Mouse (Mus musculus) forebrain, embryonic 15.5 days (tissue): Measurements from ENCODE around the gene Ank3. TPM values are rescaled to one million over a fixed set of nuclear protein-coding genes. Genes with fewer than 3 reads are reported as not detected.

Experiments
- ATAC-seq: fragments of 200-750 bp; cut with Nextera tagmentation; replicated peaks from 2 replicates; pipeline ENCODE4 v1.8.0; 2017; ENCODE audit warnings: mild to moderate bottlenecking, moderate TSS enrichment, moderate library complexity
- H3K27ac ChIP-seq: fragments of 300-500 bp; sonication (generic); replicated peaks from 2 replicates; pipeline ENCODE4 v1.5.1; 2015; ENCODE audit warnings: mild to moderate bottlenecking, inconsistent platforms
- H3K27me3 ChIP-seq: fragments of 300-500 bp; sonication (generic); 2 replicates; pipeline ENCODE4 v1.6.1; 2015; ENCODE audit warnings: inconsistent platforms
- H3K36me3 ChIP-seq: fragments of 300-500 bp; sonication (generic); 2 replicates; pipeline ENCODE4 v1.6.1; 2015; ENCODE audit warnings: mild to moderate bottlenecking, inconsistent platforms
- H3K4me1 ChIP-seq: fragments of 300-500 bp; sonication (generic); 2 replicates; pipeline ENCODE4 v1.6.1; 2015; ENCODE audit warnings: inconsistent platforms
- H3K4me2 ChIP-seq: fragments of 300-500 bp; sonication (generic); replicated peaks from 2 replicates; pipeline ENCODE4 v1.6.1; 2015; ENCODE audit warnings: mild to moderate bottlenecking, inconsistent platforms
- H3K4me3 ChIP-seq: fragments of 300-500 bp; sonication (generic); 2 replicates; pipeline ENCODE4 v1.5.1; 2015; ENCODE audit warnings: mild to moderate bottlenecking, inconsistent platforms
- H3K9ac ChIP-seq: fragments of 300-500 bp; sonication (generic); replicated peaks from 2 replicates; pipeline ENCODE4 v1.6.1; 2015; ENCODE audit warnings: mild to moderate bottlenecking, inconsistent platforms
- H3K9me3 ChIP-seq: fragments of 300-500 bp; sonication (generic); 2 replicates; pipeline ENCODE4 v1.6.1; 2016; ENCODE audit warnings: inconsistent platforms
- WGBS: fragments of 180-500 bp; shearing (Covaris S2); methylation state at CpG from one replicate; pipeline ENCODE4 v1.1.7; 2015; ENCODE audit warnings: mixed read lengths; 5-methylcytosine and 5-hydroxymethylcytosine counted together
- polyA plus RNA-seq: library from polyadenylated mRNA; unstranded; fragments of >200 nt; fragmentation: Nextera tagmentation; extraction: Ambion mirVana; gene quantifications from 2 replicates; pipeline ENCODE4 v1.2.1, GENCODE M21; 2015

Gene Ank3
- polyA plus RNA-seq, 1 experiment from 2014 or later: 91.2 TPM

GRCm38 (mm10) chr10:69746730-69747129 lies 348.2 kb downstream of the Ank3 start:
- Histone ChIP-seq H3K9me3 (no peaks in the 10 kb centered on the region), H3K4me1 (peaks cover 40% of the 10 kb centered on the region), H3K4me3 (no peak overlapping the region), H3K27ac (peak overlapping the region; percentile 62), H3K4me2 (no peak overlapping the region), H3K36me3 (no peaks in the 10 kb centered on the region), H3K9ac (no peak overlapping the region), H3K27me3 (no peaks in the 10 kb centered on the region)
- no peak for ATAC-seq
- WGBS: 52% methylated on average over 5 of the region's 5 CpGs

GRCm38 (mm10) chr10:69751416-69751815 lies 352.8 kb downstream of the Ank3 start:
- Histone ChIP-seq H3K4me1 (peaks cover 12% of the 10 kb centered on the region), H3K4me2 (no peak overlapping the region), H3K9ac (no peak overlapping the region), H3K36me3 (no peaks in the 10 kb centered on the region), H3K27ac (peak overlapping the region; percentile 15; the same call in 1 of the 2 replicates), H3K27me3 (no peaks in the 10 kb centered on the region), H3K9me3 (no peaks in the 10 kb centered on the region), H3K4me3 (no peak overlapping the region)
- no peak for ATAC-seq
- 52% methylated on average over 7 of the region's 7 CpGs for WGBS

GRCm38 (mm10) chr10:69753464-69753863 lies 354.9 kb downstream of the Ank3 start:
- Histone ChIP-seq H3K9me3 (no peaks in the 10 kb centered on the region), H3K4me3 (no peak overlapping the region), H3K4me1 (peaks cover 5% of the 10 kb centered on the region; the same call in 1 of the 2 replicates), H3K9ac (no peak overlapping the region), H3K27ac (no peak overlapping the region), H3K36me3 (no peaks in the 10 kb centered on the region), H3K27me3 (no peaks in the 10 kb centered on the region), H3K4me2 (no peak overlapping the region)
- no peak for ATAC-seq
- 75% methylated on average over 11 of the region's 11 CpGs for WGBS

DNA sequence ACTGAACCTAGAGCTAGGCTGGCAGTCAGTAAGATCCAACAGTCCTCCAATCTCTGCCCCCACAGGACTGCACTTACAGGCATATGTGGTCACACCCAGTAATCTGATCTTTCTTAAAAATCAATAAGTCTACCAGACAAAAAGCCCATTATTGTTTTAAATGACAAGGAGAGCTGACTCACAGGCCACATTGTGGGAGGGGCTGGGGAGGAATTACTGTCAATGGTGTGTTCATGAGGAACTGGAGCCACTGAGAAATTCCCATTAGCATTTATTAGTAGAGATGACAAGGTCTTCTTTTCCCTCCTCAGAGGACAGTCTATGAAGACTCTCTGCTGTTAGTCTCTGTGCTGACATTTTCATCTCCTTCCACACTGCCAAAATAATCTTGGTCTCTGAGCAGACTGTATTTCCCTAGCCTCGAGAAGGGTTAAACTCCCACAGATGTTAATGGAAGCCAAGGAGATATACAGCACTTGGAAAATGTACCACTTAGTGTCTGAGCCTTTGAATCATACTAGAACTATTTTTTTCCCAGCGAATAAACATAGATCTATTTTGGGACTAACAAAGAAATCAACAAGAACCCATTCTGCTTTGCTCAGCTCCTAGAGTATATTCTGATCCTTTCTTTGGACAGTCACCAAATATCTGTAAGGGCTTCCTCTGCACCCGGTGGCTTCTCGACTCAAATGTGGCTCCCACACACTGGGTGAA lies 358.5 kb downstream of the Ank3 start:
- WGBS: 72% methylated on average over 4 of the region's 4 CpGs
- H3K9ac ChIP-seq: no peak overlapping the region
- no peak for ATAC-seq

GRCm38 (mm10) chr10:69762977-69763376 lies 364.4 kb downstream of the Ank3 start:
- Histone ChIP-seq H3K4me1 (peaks cover 33% of the 10 kb centered on the region), H3K36me3 (no peaks in the 10 kb centered on the region), H3K9me3 (no peaks in the 10 kb centered on the region), H3K4me3 (no peak overlapping the region), H3K27ac (peak overlapping the region; percentile 91), H3K27me3 (no peaks in the 10 kb centered on the region), H3K9ac (no peak overlapping the region), H3K4me2 (no peak overlapping the region)
- peak; percentile 24; the same call in 1 of the 2 replicates for ATAC-seq
- 50% methylated on average over 7 of the region's 7 CpGs for WGBS

More for the DNA sequence above, 358.5 kb downstream of the Ank3 start:
- Histone ChIP-seq H3K4me3 (no peak overlapping the region), H3K27ac (peak overlapping the region; percentile 19; the same call in 1 of the 2 replicates), H3K36me3 (no peaks in the 10 kb centered on the region), H3K4me1 (no peaks in the 10 kb centered on the region; the same call in 1 of the 2 replicates), H3K9me3 (no peaks in the 10 kb centered on the region), H3K27me3 (no peaks in the 10 kb centered on the region), H3K4me2 (no peak overlapping the region)

GRCm38 (mm10) chr10:69764402-69764801 lies 365.8 kb downstream of the Ank3 start:
- H3K27ac ChIP-seq: peak overlapping the region; percentile 91
- H3K9ac ChIP-seq: no peak overlapping the region
- H3K4me2 ChIP-seq: no peak overlapping the region
- no peaks in the 10 kb centered on the region for H3K36me3 ChIP-seq
- no peaks in the 10 kb centered on the region for H3K9me3 ChIP-seq
- H3K4me1 ChIP-seq: peaks cover 35% of the 10 kb centered on the region
- peak; percentile 88 for ATAC-seq
- no peak overlapping the region for H3K4me3 ChIP-seq
- no peaks in the 10 kb centered on the region for H3K27me3 ChIP-seq
- WGBS: 19% methylated on average over 4 of the region's 4 CpGs

DNA sequence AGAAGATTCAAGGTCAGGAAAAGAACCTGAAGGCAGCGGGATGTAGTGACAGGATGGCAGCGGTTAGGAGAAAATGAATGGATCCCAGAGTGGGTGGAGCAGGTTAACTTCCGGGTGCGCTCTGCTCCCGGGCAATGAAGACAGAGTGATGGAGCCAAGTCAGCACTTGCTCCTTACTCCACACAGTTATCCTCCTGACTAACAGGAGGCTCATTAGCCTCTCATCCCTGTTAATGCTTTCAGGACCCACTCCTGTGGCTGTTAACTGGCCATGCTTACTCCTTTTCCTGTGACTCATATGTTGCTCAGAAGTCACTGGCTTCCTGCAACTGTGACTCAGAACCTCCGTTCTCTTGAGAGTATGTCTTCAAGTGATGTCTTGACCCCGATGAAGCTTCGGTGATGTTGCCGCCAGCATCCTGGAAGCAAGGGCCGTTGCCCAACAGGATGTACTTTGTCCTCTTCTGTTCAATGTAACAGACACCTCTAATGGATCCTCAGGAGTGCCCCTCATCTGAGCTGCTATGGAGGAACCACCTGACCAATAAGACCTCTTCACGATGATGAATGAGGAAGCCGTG lies 378.6 kb downstream of the Ank3 start:
- no peak overlapping the region for H3K27ac ChIP-seq
- no peaks in the 10 kb centered on the region for H3K27me3 ChIP-seq
- H3K4me1 ChIP-seq: no peaks in the 10 kb centered on the region
- no peaks in the 10 kb centered on the region for H3K9me3 ChIP-seq
- H3K4me3 ChIP-seq: no peak overlapping the region
- H3K4me2 ChIP-seq: no peak overlapping the region
- H3K36me3 ChIP-seq: no peaks in the 10 kb centered on the region
- no peak overlapping the region for H3K9ac ChIP-seq
- WGBS: 89% methylated on average over 12 of the region's 12 CpGs
- ATAC-seq: no peak

DNA sequence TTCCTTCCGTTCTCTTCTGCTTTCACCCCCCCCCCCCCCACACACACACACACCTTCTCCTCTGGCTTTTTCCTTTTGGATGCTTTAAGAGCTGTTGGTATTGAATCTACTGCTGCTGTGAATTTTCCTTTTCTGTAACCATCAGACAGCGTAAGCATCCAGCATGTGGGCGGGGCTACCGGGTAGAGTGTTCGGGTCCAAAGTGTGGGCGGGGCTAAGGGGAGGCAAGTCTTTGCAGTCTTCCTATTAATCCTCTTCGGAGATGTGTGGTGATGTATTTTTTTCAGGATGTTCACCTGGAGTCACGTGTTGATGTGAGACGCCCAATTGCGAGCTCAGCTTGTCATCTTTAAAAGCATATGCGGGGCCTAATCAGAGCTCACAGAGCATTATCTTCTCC lies 379.2 kb downstream of the Ank3 start:
- no peak for ATAC-seq
- Histone ChIP-seq H3K4me3 (no peak overlapping the region), H3K27me3 (no peaks in the 10 kb centered on the region), H3K4me2 (no peak overlapping the region), H3K27ac (no peak overlapping the region), H3K9ac (no peak overlapping the region), H3K4me1 (no peaks in the 10 kb centered on the region), H3K36me3 (no peaks in the 10 kb centered on the region), H3K9me3 (no peaks in the 10 kb centered on the region)
- 78% methylated on average over 11 of the region's 11 CpGs for WGBS

GRCm38 (mm10) chr10:69779246-69779645 lies 380.7 kb downstream of the Ank3 start:
- no peak overlapping the region for H3K9ac ChIP-seq
- ATAC-seq: no peak
- no peaks in the 10 kb centered on the region for H3K4me1 ChIP-seq
- WGBS: 86% methylated on average over 3 of the region's 3 CpGs
- no peak overlapping the region for H3K27ac ChIP-seq
- no peaks in the 10 kb centered on the region for H3K36me3 ChIP-seq
- H3K4me2 ChIP-seq: no peak overlapping the region
- H3K4me3 ChIP-seq: no peak overlapping the region
- no peaks in the 10 kb centered on the region for H3K9me3 ChIP-seq
- no peaks in the 10 kb centered on the region for H3K27me3 ChIP-seq

DNA sequence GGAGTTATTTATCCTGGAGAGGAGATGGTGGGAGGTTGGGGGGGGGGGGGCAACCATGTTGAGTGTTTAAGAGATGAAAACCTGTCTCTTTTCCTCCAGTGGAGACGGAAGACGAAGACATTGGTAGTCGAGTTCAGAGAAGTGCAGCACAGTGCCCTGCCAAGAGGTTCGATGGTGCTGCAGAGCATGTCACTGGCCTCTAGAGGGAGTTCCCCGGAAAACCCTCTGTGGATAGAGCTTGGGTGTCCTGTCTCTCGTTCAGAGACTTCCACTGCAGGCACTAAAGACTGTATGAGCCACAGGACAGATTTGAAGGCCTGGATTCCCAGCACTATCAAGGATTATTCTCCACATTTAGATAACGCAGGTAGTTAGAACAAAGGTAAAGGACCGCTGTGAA lies 382.9 kb downstream of the Ank3 start:
- no peak overlapping the region for H3K9ac ChIP-seq
- H3K9me3 ChIP-seq: no peaks in the 10 kb centered on the region
- H3K27me3 ChIP-seq: no peaks in the 10 kb centered on the region
- H3K4me2 ChIP-seq: no peak overlapping the region
- H3K36me3 ChIP-seq: no peaks in the 10 kb centered on the region
- peak; percentile 79 for ATAC-seq
- no peak overlapping the region for H3K4me3 ChIP-seq
- no peak overlapping the region for H3K27ac ChIP-seq
- H3K4me1 ChIP-seq: peaks cover 3% of the 10 kb centered on the region; the same call in 1 of the 2 replicates
- WGBS: 19% methylated on average over 8 of the region's 8 CpGs

DNA sequence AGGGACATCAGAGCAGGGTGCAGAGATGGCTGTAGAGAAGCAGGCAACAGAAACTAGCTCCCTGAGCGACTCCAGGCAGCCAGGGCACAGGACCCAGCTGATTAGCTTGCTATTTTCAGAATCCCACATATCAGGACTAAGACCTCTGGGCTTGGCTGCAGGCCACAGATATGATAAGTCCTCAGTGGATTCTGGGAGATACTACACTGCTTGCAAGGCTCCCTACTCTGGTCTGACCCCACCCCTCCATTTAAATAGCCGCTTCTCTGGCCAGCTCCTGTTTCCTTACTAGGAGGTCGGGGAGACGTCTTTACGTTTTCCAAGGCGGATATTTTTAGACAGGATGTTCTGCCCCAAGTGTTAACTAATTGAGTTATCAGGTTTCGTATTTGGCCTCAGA lies 386.7 kb downstream of the Ank3 start:
- no peak overlapping the region for H3K4me3 ChIP-seq
- WGBS: 68% methylated on average over 7 of the region's 7 CpGs

GRCm38 (mm10) chr10:69785692-69786091 lies 387.1 kb downstream of the Ank3 start:
- ATAC-seq: no peak
- Histone ChIP-seq H3K27me3 (no peaks in the 10 kb centered on the region), H3K36me3 (no peaks in the 10 kb centered on the region), H3K4me3 (no peak overlapping the region), H3K9ac (no peak overlapping the region), H3K9me3 (no peaks in the 10 kb centered on the region), H3K4me2 (no peak overlapping the region), H3K4me1 (peaks cover 15% of the 10 kb centered on the region), H3K27ac (no peak overlapping the region)
- WGBS: 86% methylated on average over 8 of the region's 8 CpGs

More for the DNA sequence above, 386.7 kb downstream of the Ank3 start:
- H3K9ac ChIP-seq: no peak overlapping the region
- H3K27ac ChIP-seq: no peak overlapping the region
- ATAC-seq: no peak
- no peaks in the 10 kb centered on the region for H3K27me3 ChIP-seq
- no peaks in the 10 kb centered on the region for H3K9me3 ChIP-seq
- H3K36me3 ChIP-seq: no peaks in the 10 kb centered on the region
- no peak overlapping the region for H3K4me2 ChIP-seq
- H3K4me1 ChIP-seq: peaks cover 15% of the 10 kb centered on the region
